Mouse (Mus musculus): ENCODE measurements around the gene Brsk2. TPM values are rescaled to one million over a fixed set of nuclear protein-coding genes. Genes with fewer than 3 reads are reported as not detected.
A peak's percentile ranks its signal among the peaks of the same experiment; 100 is the strongest.
"Not testable (repeated sequence)": the region's sequence is repeated elsewhere in the genome, so short reads cannot be mapped to it uniquely, and the experiment has no call there.

Brsk2 gene
- total RNA-seq (2021): 1 to 10 TPM; 1.8 to 2.1 TPM
- long read RNA-seq, experiment 1, partial matches to known transcripts: 0 of 1 reads
- long read RNA-seq, experiment 1, other reads (novel, unspliced or antisense): 1 of 1 reads
- long read RNA-seq, experiment 2, partial matches to known transcripts: 3 of 3 reads
- long read RNA-seq, experiment 2, other reads (novel, unspliced or antisense): 0 of 3 reads

DNA sequence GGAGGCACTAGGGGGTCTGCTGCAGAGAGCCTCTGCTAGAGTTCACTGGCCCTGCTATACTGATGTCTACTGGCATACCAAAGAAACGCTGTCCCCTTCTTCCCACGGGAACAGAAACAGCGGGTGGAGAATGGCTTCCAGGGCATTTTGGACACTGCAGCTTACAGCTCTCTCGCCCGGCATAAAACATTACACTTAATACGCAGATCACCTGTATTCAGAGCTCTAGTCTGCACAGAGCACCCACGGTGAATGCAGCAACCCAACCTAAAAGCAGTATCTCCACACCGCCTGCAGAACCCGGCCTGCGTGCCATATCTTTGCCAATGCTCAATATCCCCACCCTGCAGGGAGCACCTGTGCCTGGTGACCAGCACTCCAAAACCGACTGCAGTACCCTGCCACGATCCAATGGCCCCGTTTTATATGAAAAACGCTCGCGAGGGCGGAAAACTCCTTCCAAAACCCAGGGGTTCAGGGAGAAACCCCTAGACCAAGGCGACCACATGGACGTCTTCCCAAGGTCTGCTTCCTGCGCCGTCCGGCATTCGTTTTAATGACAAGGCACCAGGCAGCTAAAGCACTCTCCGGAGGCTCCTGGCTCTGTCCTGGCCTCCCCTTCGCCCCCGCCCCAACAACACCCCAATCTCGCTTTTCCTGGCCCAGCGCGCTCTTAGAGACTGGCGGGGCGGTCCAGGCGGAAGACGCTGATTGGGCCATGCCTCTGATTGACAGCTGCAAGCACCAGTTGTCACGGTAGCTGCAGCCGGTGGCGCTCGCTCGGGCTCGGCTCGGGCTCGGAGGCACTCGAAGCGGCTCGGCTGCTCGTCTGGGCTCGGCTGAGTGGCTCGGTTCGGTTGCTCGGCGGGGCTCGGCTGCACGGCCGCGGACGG lies at the start of gene Brsk2:
Gene Brsk2, plus strand, starts transcription at position 846 of the 893 bp plus-strand sequence.
- peak; percentile 91 to 93 for DNase-seq (ENCODE audit: low spot score in 2 of 2)

DNA sequence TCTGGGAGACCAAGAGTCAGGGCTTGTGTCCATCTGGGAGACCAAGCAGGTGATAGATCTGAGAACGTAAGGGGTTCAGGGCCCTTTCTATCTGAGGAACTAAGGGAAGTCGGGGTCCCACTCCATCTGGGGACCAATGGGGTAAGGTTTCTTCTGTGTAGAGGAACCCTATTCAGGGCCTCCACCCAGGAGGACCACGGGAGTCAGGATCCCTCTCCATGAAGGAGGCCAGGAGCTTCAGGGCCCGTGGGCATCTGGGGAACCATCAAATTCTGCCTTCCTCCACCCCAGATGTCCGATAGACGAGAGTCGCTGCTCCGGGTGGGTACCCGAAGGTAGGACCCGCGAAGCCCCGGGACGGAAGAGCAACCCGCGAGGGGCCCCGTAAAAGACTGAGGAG lies 47.7 kb upstream of the Brsk2 start:
- no peak for DNase-seq (ENCODE audit: low spot score in 2 of 2)

DNA sequence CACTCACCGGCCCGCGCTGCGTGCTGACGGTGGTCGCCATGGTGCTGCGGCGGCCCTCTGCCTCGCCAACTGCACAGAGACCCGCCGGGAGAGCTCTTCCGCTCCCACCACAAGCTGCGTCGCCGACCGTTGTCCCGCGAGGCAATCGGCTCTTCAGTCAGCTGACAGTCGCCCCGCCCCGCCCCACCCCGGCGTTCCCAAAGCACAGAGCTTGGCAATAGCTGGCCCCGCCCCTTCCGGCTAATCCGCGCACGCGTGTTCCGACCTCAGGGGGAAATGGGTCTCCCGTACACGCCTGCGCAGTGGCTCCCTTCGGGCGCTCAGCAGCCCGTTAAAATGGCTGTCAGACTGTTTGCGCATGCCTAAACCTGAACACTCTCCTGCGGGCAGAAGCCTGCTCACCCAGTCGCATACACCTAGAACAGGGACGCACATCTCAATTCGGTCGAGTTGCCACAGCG lies 47.3 kb upstream of the Brsk2 start:
- DNase-seq (ENCODE audit: low spot score in 2 of 2): peak; percentile 100

DNA sequence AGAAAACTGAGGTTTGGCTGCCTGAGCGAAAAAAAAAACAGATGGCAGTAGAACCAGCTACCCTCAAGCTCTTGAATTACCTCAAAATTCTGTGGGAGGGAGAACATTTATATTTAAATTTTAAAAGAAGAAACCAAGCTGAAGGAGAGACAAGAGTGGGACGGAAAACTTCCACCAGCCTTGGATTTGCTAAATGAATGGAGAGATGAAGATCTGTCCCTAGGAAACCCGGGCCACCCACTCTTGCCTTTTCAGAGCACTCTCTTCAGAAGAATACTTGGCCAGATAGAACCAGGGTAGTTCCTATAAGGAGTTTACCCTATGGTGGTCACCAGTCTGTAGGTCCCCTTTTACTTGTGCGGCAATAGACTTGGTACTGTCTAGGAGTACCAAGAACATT lies 46.8 kb upstream of the Brsk2 start:
- no peak for DNase-seq (ENCODE audit: low spot score in 2 of 2)

DNA sequence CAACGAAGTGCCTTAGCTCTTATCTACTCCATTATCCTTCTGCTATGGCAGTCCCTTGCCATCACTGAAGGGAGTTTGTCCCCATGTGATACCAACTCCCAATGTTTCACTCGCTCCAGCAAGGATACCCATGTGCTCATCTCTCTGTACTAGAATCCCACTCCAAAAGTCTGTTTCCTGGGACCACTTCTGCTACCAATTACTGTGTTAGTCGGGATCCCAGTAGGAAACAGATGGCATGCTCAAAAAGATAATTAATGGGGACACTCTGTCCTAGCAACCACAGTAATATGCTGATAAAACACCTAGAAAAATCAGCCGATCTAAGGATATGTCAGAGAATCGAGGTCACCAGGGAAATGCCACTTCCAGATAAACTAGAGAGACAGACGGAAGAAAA lies 41.0 kb upstream of the Brsk2 start:
- no peak for DNase-seq (ENCODE audit: low spot score in 2 of 2)

DNA sequence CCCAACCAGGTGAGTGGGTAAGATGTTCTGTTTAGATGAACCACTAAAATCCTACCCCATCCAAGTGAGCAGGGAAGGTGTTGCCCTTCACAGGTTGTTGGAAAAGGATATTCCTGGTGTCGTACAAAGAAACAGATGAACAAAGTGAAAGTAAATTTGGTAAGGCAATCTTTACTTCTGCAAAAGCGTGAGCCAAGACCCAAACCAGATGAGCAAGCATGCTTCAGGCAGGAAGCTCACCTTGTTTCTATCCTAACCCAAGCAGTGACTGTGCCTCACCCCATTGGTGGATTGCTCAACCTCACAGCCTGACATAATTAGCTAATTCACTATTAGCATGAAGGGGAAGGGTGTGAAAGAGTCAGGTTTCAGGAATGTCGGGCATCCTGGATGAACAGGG lies 38.2 kb upstream of the Brsk2 start:
- no peak for DNase-seq (ENCODE audit: low spot score in 2 of 2)

DNA sequence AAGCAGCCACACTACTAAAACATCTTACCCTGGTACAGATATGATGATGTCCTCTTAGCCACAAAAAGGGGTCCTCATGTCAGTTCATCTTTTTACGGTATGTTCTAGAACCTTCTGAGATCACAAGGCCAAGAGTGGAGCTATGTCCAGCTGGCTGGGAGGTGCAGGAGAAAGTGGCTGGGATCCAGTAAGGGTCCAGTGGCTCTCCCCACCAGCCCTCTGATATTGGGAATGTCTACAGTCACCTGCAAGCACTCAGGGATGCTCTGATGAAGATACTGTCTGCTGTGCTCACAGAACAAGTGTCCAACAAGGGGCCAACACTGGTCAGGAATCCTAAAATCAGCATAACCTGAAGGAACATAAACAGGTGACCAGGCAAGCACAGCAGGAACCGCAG lies 31.1 kb upstream of the Brsk2 start, which contains the start of gene Tollip:
Gene Tollip, minus strand, starts transcription at position 101 of the 400 bp plus-strand sequence.
- DNase-seq (ENCODE audit: low spot score in 2 of 2): no peak

DNA sequence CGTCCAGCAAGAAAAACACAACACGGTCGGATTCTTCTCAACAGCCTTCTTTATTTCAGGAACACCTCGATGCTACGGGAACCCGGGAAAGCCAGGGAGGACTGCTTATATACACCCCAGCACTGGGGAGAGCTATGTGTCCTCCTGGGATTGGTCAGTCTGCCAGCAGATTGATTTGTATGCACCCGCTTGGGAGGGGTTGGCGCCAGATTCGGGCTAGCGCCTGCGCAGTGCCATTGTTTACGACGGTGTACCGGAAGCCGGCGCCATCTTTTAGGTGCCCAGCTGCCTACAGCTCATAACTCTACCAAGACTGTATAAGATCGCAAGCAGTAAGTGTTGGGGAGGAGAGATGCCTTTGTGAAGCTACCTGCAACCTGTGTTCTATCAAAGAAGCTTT lies 25.4 kb upstream of the Brsk2 start:
- DNase-seq (ENCODE audit: low spot score in 2 of 2): not testable (repeated sequence)

DNA sequence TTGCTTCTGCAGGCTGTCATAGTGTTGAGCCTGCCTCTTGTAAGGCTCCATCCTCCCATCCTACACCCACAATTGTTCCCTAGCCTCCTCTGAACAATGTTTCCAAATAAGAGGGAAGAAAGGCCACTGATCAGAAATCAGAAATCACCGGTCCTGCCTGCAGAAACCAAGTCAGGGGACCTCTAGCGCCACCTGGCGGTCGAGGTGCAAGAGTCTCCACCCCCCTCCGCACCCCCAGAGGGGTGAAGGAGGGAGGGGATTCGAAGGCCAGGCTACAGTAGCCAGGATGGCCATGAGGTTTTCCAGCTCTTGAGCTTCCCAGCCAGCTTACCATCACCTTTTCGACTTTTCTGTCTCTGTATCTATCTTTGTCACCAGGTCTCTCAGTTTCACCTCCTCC lies 24.6 kb upstream of the Brsk2 start:
- DNase-seq (ENCODE audit: low spot score in 2 of 2): peak; percentile 79 to 86

DNA sequence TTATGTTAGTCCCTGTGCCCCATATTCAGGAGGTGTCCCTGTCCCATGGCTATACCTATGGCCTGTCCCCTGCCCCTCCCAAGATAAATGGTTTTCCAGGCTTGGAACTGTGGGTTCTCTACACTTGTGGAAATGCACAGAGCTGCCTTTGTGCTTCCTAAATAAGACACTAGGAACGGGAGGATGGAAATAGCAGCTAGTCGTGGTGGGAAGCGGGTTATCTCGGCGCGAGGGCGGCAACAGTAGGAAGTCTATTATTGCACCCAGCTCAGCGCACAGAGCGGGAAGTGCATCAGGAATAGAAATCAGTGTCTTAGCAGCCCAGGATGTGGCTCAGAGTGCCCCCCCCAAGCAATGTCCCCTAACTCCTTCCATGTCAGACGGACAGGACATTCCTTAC lies 20.9 kb upstream of the Brsk2 start:
- no peak for DNase-seq (ENCODE audit: low spot score in 2 of 2)

DNA sequence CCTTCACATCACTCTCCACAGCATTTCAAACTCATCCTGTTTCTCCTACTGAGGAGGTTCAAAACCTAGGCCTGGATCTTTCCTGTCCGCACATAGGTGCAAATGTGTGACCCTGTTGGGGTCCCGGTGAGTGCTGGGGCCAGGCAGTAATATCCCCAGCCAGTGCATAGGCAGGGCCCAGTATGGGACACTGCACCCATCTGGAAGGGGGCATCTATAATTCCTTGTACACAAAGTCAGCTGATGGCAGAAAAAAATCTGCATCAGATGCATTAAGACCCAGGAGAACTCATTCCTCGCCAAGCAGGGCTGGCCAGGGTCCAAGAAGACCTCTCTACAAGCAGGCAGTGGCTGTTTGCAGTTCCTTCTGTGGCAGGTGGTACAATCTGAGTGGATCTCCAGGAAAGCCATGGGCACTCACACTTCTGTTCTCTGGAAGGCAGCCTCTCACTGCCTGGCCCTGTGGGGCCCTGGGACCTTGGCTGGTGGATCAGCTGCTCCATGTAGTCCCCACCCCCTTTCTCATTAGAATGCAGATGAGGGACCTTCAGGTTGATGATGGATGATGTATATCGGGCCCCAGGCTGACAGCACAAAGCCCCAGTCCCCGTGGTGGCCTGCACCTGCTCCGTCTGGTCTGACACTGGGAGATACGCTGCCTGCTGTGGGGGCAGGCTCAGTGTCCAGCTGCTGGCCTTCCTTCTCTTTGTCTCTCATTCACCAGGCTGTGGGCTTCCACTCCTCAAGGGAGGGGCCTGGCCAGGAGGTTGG lies 15.2 kb upstream of the Brsk2 start:
- no peak for DNase-seq (ENCODE audit: low spot score in 2 of 2)

DNA sequence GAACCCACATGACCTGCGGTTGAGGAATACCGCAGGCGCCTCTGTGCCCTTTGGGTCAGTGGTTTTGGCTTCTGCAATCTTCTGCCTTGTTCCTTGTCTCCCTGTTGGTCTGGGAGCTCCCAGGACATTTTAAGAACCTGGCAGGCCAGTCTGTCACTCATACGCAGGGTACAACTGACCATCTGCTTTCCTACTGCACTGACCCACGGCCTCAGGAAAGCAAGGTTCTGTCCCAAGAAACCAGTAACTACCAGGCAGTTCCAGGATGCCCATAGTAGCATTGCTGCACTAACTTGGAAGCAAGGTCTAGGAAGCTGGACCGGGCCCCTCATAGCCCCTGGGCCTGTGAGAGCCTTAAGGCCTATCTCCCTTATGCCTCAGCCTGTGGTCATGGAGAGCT lies 14.6 kb upstream of the Brsk2 start:
- DNase-seq (ENCODE audit: low spot score in 2 of 2): no peak

DNA sequence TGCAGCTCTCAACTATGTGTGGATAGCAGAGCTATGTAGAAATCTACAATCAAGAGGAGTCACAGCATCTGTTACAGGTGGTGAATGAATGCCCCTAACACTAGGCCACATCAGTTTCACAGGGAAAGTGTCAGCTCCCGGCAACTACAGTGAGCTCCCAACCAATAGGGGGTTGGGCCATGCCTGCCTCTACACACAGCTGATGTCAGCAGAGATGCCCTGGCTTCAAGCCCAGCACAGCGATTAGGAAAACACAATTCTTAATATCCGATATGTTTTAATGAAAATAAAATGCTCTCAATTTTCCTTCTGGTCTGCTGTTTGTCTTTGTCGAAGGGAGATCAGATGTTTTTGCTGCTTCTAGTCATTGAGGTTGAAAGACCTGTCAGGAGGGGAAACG lies 6.1 kb upstream of the Brsk2 start:
- DNase-seq (ENCODE audit: low spot score in 2 of 2): no peak

DNA sequence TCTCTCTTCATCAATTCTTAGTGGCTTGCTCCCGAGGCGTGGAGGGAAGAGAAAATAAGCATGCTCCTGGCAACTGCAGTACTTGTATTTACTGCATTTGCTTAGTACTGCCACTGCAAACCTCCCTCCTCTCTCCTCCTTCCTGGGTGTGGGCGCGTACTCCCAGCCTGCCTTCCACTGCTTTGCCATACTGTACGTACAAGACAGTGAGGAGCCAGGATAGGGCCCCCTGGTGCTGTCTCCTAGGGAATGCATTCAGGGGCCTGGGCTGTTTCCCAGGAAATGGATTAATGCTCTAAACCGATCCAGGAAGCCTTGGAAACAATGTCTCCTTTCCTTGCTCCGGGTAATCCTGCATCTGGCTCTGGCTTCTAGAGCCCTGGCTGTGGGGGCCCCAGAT lies 3.6 kb upstream of the Brsk2 start:
- no peak for DNase-seq (ENCODE audit: low spot score in 2 of 2)

DNA sequence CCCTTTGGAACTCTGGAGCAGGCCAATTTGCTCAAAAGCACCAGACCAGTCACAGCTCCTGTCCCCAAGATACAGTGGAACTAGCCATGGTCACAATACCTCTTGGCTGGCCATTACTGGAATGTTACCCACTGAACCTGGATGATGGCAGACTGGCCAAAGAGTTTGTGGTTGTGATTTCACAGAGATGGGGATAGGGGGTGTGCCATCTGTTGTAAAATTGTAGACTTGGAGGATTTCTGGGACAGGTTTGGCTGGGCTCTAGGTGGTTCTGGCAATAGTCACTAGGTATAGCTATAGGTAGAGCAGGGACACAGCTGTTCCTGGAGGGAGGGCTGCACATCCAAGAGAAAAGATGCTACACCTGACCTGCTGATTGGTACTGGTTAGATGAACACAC lies 2.0 kb upstream of the Brsk2 start:
- no peak for DNase-seq (ENCODE audit: low spot score in 2 of 2)

DNA sequence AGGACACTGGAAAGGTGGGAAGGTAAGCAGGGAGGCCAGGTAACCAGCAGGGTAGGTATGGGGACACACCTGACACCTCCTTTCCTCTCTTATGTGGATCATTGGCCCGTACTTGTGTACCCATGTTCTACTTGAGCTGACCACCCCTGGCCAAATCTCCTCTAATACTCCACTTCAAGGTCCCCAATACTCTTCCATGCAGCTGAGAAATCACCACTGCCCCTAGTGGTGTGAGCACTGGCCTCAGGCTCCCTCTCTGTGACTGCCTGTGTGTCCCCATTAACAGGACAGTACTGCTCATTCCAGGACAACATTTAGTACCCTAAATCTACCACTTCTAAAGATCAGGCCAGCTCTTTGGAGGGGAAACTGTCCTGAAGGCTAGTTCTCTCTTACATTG lies 1.5 kb upstream of the Brsk2 start:
- no peak for DNase-seq (ENCODE audit: low spot score in 2 of 2)

DNA sequence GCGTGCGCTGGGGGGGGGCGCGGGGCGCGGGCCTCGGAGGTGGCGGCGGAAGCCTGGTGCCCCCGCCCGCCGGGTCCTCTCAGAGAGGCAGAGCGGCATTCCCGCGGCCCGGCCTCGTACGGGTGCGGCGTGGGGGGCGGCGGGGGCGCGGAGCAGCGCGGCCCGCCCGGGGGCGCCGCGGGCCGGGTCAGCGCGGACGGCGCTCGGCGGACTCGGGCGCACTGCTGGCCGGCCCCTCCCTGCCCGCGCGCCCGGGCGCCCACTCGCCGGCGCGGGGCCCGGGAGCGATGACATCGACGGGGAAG lies 200 bp downstream of the Brsk2 start:
- no peak for DNase-seq (ENCODE audit: low spot score in 2 of 2)

DNA sequence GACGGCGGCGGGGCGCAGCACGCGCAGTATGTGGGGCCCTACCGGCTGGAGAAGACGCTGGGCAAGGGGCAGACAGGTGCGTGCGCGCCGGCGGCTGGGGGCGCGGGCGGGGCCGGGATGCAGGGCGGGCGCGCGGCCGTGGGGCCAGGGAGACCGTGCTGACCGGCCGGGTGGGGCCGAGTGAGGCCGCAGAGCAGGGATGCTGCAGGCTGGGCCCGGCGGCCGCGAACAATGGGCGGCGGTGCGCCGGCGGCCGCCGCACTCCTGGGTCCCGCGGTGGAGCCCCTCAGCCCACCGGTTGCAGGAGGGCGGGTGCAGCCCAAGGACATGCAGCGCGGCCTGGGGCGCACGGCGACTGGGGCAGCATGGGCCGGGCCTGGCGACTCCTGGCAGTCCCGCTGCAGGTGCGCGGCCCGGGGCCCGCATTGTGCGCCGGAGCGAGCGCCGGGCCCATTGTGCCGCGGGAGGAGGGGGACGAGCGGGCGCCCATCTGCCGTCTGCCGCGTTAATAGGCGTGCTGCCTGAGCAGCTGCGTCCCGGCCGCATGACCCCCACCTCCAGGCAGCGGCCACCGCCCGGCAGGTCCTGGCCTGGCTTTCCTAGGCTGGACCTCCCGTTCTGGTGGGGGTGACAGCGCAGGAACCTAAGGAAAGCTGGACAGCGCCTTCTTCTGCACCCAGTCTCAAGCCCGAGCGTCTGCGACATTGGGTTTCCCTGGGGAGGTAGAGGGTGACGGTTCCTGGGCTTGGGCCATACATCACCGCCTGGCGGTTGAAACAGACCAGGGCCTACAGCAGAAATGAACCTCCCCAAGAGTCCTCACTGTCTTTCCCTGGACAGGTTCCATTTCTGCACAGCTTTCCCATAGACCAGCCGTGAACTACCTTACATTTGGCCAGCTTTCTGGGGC lies 808 bp downstream of the Brsk2 start:
- DNase-seq (ENCODE audit: low spot score in 2 of 2): peak in 1 of 2 experiments; percentile 35

DNA sequence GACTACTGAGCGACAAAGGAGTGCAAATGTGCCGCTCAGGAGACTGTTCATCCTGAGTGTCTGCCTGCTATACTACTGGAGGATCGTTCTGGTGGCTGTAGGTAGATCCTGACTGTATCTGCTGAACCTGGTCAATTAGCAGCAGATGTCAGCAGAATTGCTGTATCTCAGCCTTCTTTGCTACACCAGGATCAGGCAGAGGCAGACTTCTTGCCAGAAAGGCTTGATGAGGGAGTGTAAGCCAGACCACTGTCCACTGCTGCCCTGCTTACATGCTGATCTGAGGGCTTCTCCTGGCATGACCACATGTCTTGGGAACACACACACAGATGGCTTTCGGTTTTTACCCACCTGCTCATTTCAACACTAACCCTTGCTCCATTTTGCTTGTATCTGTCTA lies 2.3 kb downstream of the Brsk2 start:
- no peak for DNase-seq (ENCODE audit: low spot score in 2 of 2)

DNA sequence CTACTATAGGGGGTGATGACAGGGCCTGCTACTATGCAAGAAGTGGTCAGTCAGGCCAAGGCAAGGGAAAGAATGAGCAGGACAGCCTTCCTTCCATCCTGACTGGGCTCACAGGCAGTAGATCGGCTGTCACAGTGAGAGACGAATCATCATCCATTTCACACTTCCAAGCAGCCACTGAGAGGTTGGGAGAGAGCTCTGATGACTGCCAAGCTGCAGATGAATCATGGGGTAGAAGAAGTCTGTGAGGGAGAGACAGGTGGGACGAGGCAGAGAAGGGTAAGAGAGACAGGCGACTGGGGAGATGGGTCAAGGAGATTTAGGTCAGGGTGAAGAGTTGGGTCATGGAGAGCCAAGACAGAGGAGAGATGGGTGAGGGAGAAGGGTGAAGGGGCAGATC lies 3.4 kb downstream of the Brsk2 start:
- DNase-seq (ENCODE audit: low spot score in 2 of 2): no peak

DNA sequence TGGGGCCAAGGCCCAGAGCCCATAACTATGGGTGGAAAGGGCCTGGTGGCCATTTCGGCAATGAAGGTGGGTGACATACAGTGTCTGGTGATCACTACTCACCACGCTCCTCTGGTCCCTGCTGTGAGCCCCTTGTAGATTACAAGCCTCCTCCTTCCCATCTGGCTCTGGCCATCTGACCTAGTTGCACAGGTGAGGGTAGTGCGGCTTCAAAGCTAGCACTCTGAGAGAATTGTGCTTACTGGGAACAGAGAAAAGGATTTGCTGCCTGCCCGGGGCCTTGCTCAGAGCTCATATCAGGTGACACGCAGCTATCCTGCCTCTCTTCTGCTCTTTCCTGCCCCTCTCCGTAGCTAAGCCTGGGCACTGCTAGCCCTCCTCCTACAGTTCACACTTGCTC lies 4.1 kb downstream of the Brsk2 start:
- no peak for DNase-seq (ENCODE audit: low spot score in 2 of 2)

Data from adrenal gland, adult 18-20 months (tissue).